Mouse (Mus musculus): Measurements from ENCODE around the gene Rad23b.

DNA sequence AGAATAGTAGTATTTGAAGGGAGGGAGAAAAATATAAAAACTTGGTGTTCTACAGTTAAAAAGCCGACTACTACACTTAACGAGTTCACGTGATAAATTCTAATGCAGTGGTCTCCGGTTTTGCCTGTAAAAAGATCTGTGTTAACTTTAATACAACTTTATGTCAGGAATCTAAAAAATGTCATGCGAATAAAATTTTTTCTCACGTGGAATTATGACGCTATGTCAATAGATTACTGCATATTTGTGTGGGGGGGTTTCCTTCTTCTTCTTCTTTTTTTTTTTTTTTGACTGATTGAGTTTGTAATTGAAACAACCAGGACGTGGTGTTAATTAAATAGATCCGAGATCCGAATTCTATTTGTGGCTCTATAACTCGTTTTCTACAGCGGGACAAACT, 1.2 kb downstream of the Rad23b start:
- TF ChIP-seq CTCF (IDR thresholded peaks at IDR 0.05; ENCODE audit: control insufficient read depth, insufficient read depth, insufficient read length): no peak
- TF ChIP-seq USF1 (IDR thresholded peaks at IDR 0.05; ENCODE audit: low read depth): no peak
- TF ChIP-seq MYOG (IDR thresholded peaks at IDR 0.05; ENCODE audit: control insufficient read depth, extremely low read depth, insufficient read length): no peak
- TF ChIP-seq MYOD1 (IDR thresholded peaks at IDR 0.05; ENCODE audit: control insufficient read depth, insufficient read length, low read depth): no peak
- TF ChIP-seq FOSL1 (IDR thresholded peaks at IDR 0.05; ENCODE audit: insufficient read depth, low read length, poor library complexity, severe bottlenecking): no peak
- TF ChIP-seq MAX (IDR thresholded peaks at IDR 0.05): no peak
- no peak for TF ChIP-seq CEBPB (IDR thresholded peaks at IDR 0.05; ENCODE audit: low read depth)
